Mouse (Mus musculus) limb, embryonic 12.5 days (tissue): ENCODE measurements around the gene Aldh1l1. TPM values are rescaled to one million over a fixed set of nuclear protein-coding genes. Genes with fewer than 3 reads are reported as not detected.

ENCODE experiments used
- ATAC-seq: fragments of 200-750 bp; cut with Nextera tagmentation; 2 replicates; pipeline ENCODE4 v1.8.0; 2017; ENCODE audit warnings: low read depth, moderate TSS enrichment; ENCODE audit not compliant: insufficient number of reproducible peaks, insufficient read depth, low FRiP score, low TSS enrichment
- H3K27ac ChIP-seq: fragments of 300-500 bp; sonication (generic); 2 replicates; pipeline ENCODE4 v1.5.1; 2016; ENCODE audit warnings: mild to moderate bottlenecking, moderate library complexity
- H3K27me3 ChIP-seq: fragments of 300-500 bp; sonication (generic); 2 replicates; pipeline ENCODE4 v1.6.1; 2016; ENCODE audit warnings: mild to moderate bottlenecking, moderate library complexity
- H3K36me3 ChIP-seq: fragments of 300-500 bp; sonication (generic); 2 replicates; pipeline ENCODE4 v1.6.1; 2016; ENCODE audit warnings: mild to moderate bottlenecking, moderate library complexity
- H3K4me1 ChIP-seq: fragments of 300-500 bp; sonication (generic); replicated peaks from 2 replicates; pipeline ENCODE4 v1.6.1; 2016
- H3K4me2 ChIP-seq: fragments of 300-500 bp; sonication (generic); 2 replicates; pipeline ENCODE4 v1.6.1; 2016; ENCODE audit warnings: mild to moderate bottlenecking, moderate library complexity
- H3K4me3 ChIP-seq: fragments of 300-500 bp; sonication (generic); replicated peaks from 2 replicates; pipeline ENCODE4 v1.5.1; 2016; ENCODE audit warnings: mild to moderate bottlenecking
- H3K9ac ChIP-seq: fragments of 300-500 bp; sonication (generic); replicated peaks from 2 replicates; pipeline ENCODE4 v1.6.1; 2016; ENCODE audit warnings: mild to moderate bottlenecking, moderate library complexity
- H3K9me3 ChIP-seq: fragments of 300-500 bp; sonication (generic); 2 replicates; pipeline ENCODE4 v1.6.1; 2016; ENCODE audit warnings: mild to moderate bottlenecking, moderate library complexity
- WGBS: fragments of 180-500 bp; shearing (Covaris S2); methylation state at CpG from one replicate; pipeline ENCODE4 v1.1.7; 2016; 5-methylcytosine and 5-hydroxymethylcytosine counted together
- polyA plus RNA-seq: library from polyadenylated mRNA; unstranded; fragments of >200 nt; fragmentation: Nextera tagmentation; extraction: Ambion mirVana; gene quantifications from 2 replicates; pipeline ENCODE4 v1.2.1, GENCODE M21; 2016

Aldh1l1 gene
- polyA plus RNA-seq, 1 experiment from 2014 or later, result 1.6 TPM

DNA sequence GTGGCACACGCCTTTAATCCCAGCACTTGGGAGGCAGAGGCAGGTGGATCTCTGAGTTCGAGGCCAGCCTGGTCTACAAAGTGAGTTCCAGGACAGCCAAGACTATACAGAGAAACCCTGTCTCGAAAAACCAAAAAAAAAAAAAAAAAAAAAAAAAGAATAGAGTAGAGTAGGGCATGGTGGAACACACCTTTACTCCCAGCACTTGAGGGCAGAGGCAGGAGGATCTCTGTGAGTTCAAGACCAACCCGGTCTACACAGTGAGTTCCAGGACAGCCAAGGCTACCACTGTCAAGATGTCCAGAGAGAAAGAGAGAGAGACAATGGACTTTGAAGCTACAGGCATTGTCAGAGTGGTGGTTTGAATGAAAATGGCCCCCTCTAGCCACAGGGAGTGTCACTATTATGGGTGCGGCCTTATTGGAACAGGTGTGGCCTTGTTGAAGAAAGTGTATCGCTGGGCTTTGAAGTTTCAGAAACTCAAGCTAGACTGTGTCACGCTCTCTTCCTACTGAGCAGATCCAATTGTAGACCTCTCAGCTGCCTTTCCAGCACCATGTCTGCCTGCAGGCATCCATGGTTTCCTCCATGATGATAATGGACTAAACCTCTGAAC is 46.5 kb downstream of the Aldh1l1 start:
- no peaks in the 10 kb centered on the region for H3K9me3 ChIP-seq
- no peak overlapping the region for H3K4me2 ChIP-seq
- H3K4me1 ChIP-seq, result no peaks in the 10 kb centered on the region
- H3K27ac ChIP-seq, result no peak overlapping the region
- no peak overlapping the region for H3K4me3 ChIP-seq
- no peaks in the 10 kb centered on the region for H3K36me3 ChIP-seq
- ATAC-seq, result no peak
- H3K9ac ChIP-seq, result no peak overlapping the region
- 94% methylated on average over 6 of the region's 7 CpGs for WGBS
- H3K27me3 ChIP-seq, result no peaks in the 10 kb centered on the region

DNA sequence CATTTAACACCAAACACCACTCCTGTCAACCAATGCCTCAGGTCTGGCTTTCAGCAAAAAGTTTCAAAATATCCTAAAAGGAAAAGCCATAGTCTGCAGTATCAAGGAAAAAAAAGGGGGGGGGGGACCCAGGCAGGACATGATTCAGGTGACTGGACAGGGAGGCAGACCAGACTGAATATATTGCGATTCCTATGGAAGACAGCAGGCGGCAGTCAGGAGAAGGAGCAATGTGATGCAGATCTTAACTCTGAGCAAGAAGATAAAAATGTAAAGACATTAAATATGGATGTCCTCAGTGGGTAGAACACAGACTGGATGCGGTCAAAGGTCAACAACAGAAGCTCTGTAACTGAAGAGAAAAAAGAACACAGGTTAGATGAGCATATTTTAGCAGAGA is 47.3 kb downstream of the Aldh1l1 start:
- WGBS, result 80% methylated on average over 3 of the region's 3 CpGs
- Histone ChIP-seq H3K4me1 (no peaks in the 10 kb centered on the region), H3K27me3 (no peaks in the 10 kb centered on the region), H3K36me3 (no peaks in the 10 kb centered on the region), H3K27ac (no peak overlapping the region), H3K4me3 (no peak overlapping the region), H3K9ac (no peak overlapping the region), H3K4me2 (no peak overlapping the region), H3K9me3 (no peaks in the 10 kb centered on the region)
- no peak for ATAC-seq

DNA sequence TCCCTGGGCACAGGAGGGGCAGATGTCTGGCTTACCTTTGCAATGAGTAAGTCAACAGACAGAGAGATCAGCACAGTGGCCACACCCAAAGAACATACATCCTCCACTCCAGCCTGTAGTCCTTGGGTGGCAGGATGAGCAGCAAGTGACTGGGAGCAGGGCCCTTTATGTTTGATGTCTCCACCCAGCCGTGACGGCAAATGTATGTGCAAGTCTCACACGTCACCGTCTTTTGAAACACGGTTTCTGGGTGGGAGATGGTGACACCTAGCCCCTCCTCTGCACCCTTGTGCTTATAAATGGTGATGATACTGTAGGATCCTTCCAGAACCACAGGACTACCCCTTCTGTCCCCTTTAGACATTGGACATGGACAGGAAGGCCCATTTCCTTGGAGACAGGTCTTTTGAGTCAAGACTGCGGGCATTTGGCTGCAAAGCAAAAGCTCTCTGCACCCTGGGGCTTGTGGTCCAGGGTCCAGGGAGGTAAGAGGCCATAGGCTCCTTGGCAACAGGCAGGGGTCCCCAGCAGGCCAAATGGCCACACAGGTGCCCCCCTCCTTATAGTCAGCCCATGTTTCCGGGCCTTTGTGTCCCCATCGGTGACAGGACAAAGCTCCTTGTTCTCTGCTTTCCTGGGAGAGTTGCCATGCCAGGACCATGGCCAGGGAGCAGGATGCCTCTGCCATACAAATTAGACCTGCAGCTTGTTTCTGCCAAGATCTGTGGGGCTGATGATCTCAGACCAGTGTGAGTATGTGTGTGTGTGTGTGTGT is 48.7 kb downstream of the Aldh1l1 start:
- Histone ChIP-seq H3K27me3 (no peaks in the 10 kb centered on the region), H3K9me3 (no peaks in the 10 kb centered on the region), H3K4me1 (no peaks in the 10 kb centered on the region), H3K27ac (no peak overlapping the region), H3K4me2 (no peak overlapping the region), H3K9ac (no peak overlapping the region), H3K4me3 (no peak overlapping the region), H3K36me3 (no peaks in the 10 kb centered on the region)
- ATAC-seq, result no peak
- 84% methylated on average over 8 of the region's 8 CpGs for WGBS

DNA sequence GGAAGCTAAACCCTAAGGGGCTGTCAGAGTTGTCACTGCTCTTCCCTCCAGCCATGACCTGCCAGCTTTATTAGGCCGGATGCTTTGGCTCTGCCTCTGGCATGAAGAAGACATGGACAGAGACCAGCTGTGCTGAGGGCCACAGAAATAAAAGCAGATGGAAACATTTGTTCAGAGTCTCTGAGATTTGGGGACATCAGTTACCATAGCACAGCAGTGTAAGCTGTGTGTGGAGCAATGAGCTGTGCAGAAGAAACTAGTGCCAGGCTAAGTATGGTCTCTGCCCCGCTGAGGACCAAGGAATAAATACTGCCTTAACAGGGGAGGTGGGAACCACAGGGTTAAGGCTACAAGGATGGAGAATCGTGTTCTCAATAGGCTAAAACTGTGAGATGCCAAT is 50.6 kb downstream of the Aldh1l1 start:
- Histone ChIP-seq H3K9me3 (no peaks in the 10 kb centered on the region), H3K9ac (no peak overlapping the region), H3K36me3 (no peaks in the 10 kb centered on the region), H3K4me1 (no peaks in the 10 kb centered on the region), H3K4me3 (no peak overlapping the region), H3K27me3 (peaks cover 7% of the 10 kb centered on the region; the same call in 1 of the 2 replicates), H3K27ac (no peak overlapping the region), H3K4me2 (no peak overlapping the region)
- ATAC-seq, result no peak
- 74% methylated on average over 3 of the region's 3 CpGs for WGBS

GRCm38 (mm10) chr6:90537941-90538340 is 51.7 kb downstream of the Aldh1l1 start:
- Histone ChIP-seq H3K27me3 (peaks cover 7% of the 10 kb centered on the region; the same call in 1 of the 2 replicates), H3K9ac (no peak overlapping the region), H3K36me3 (no peaks in the 10 kb centered on the region), H3K4me1 (no peaks in the 10 kb centered on the region), H3K4me2 (no peak overlapping the region), H3K27ac (no peak overlapping the region), H3K9me3 (no peaks in the 10 kb centered on the region), H3K4me3 (no peak overlapping the region)
- WGBS, result 4% methylated on average over 7 of the region's 7 CpGs
- peak; percentile 55; the same call in 1 of the 2 replicates for ATAC-seq

DNA sequence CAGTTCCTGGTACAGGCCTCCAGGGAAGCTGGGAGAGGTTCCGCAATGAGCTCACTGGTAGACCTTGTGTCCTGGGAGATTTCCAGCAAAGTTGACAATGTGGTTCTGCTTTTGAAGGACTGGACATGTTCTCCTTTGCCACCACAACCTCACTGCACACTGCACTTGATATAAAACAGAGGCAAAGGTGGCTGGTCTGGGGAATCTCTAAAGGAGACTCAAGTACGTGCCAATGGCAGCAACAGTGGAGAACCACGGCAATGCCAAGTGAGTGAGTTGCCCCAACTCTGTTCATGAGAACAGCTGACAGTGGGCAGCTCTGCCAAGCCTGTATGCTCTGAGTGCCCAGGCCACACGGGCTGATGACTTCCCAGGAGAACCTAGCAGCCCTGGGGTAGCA is 53.0 kb downstream of the Aldh1l1 start:
- ATAC-seq, result no peak
- Histone ChIP-seq H3K9me3 (no peaks in the 10 kb centered on the region), H3K4me1 (no peaks in the 10 kb centered on the region), H3K36me3 (no peaks in the 10 kb centered on the region), H3K27me3 (peaks cover 7% of the 10 kb centered on the region), H3K4me2 (no peak overlapping the region), H3K9ac (no peak overlapping the region), H3K4me3 (no peak overlapping the region), H3K27ac (no peak overlapping the region)
- WGBS, result 91% methylated on average over 4 of the region's 4 CpGs

GRCm38 (mm10) chr6:90540520-90540919 is 54.3 kb downstream of the Aldh1l1 start:
- H3K4me2 ChIP-seq, result no peak overlapping the region
- no peaks in the 10 kb centered on the region for H3K9me3 ChIP-seq
- peaks cover 11% of the 10 kb centered on the region for H3K27me3 ChIP-seq
- H3K4me1 ChIP-seq, result no peaks in the 10 kb centered on the region
- no peak overlapping the region for H3K9ac ChIP-seq
- H3K36me3 ChIP-seq, result no peaks in the 10 kb centered on the region
- no peak for ATAC-seq
- no peak overlapping the region for H3K4me3 ChIP-seq
- no peak overlapping the region for H3K27ac ChIP-seq
- 78% methylated on average over 1 of the region's 1 CpGs for WGBS

DNA sequence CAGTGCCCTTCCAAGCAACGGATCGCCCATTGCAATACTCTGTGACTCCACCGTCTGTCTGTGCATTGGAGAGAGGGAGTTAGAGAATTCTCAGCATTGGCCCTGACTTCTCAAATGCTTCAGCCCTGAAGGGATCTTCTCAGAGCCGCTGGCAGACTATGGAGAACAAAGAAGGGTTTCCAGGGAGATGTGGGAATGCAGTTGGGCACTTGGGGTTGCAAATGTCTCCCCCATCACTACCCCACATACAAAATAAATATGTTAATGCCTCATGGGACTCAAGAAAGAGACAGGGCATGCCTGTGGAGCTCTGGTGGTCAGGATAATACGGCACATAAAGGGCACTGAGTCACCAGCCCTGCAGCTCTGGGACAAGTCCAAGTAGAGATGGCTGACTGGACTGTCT is 55.1 kb downstream of the Aldh1l1 start:
- Histone ChIP-seq H3K27ac (no peak overlapping the region), H3K4me3 (no peak overlapping the region), H3K4me1 (no peaks in the 10 kb centered on the region), H3K4me2 (no peak overlapping the region), H3K9me3 (no peaks in the 10 kb centered on the region), H3K27me3 (peaks cover 11% of the 10 kb centered on the region), H3K36me3 (no peaks in the 10 kb centered on the region), H3K9ac (no peak overlapping the region)
- WGBS, result 72% methylated on average over 5 of the region's 5 CpGs
- no peak for ATAC-seq

- H3K27me3 ChIP-seq, result peaks cover 11% of the 10 kb centered on the region
- ATAC-seq, result no peak
- 41% methylated on average over 2 of the region's 2 CpGs for WGBS
- no peak overlapping the region for H3K4me3 ChIP-seq
- no peak overlapping the region for H3K27ac ChIP-seq
- H3K4me1 ChIP-seq, result no peaks in the 10 kb centered on the region
- no peaks in the 10 kb centered on the region for H3K9me3 ChIP-seq
- no peak overlapping the region for H3K9ac ChIP-seq
- H3K4me2 ChIP-seq, result no peak overlapping the region
- no peaks in the 10 kb centered on the region for H3K36me3 ChIP-seq
These were observed 58.2 kb downstream of the Aldh1l1 start for GRCm38 (mm10) chr6:90544433-90544832.

- H3K36me3 ChIP-seq, result no peaks in the 10 kb centered on the region
- H3K4me1 ChIP-seq, result peaks cover 4% of the 10 kb centered on the region; the same call in 1 of the 2 replicates
- H3K9me3 ChIP-seq, result no peaks in the 10 kb centered on the region
- peaks cover 9% of the 10 kb centered on the region for H3K27me3 ChIP-seq
- no peak overlapping the region for H3K9ac ChIP-seq
- H3K27ac ChIP-seq, result no peak overlapping the region
- 59% methylated on average over 3 of the region's 3 CpGs for WGBS
- no peak overlapping the region for H3K4me2 ChIP-seq
- H3K4me3 ChIP-seq, result no peak overlapping the region
- ATAC-seq, result no peak
These were observed 60.0 kb downstream of the Aldh1l1 start for GRCm38 (mm10) chr6:90546274-90546673.

- H3K4me1 ChIP-seq, result peaks cover 4% of the 10 kb centered on the region; the same call in 1 of the 2 replicates
- H3K4me2 ChIP-seq, result no peak overlapping the region
- H3K9me3 ChIP-seq, result no peaks in the 10 kb centered on the region
- no peak overlapping the region for H3K9ac ChIP-seq
- 82% methylated on average over 3 of the region's 3 CpGs for WGBS
- ATAC-seq, result no peak
- H3K36me3 ChIP-seq, result no peaks in the 10 kb centered on the region
- H3K4me3 ChIP-seq, result no peak overlapping the region
- H3K27me3 ChIP-seq, result peaks cover 12% of the 10 kb centered on the region
- no peak overlapping the region for H3K27ac ChIP-seq
These were observed 60.8 kb downstream of the Aldh1l1 start for GRCm38 (mm10) chr6:90547041-90547440.
